Mouse (Mus musculus) inflammation-experienced regulatory T-cells, adult 6 months (primary cell): ENCODE results near the gene Lclat1. TPM values are rescaled to one million over a fixed set of nuclear protein-coding genes. Genes with fewer than 3 reads are reported as not detected.
"Not testable (repeated sequence)": the region's sequence is repeated elsewhere in the genome, so short reads cannot be mapped to it uniquely, and the experiment has no call there.

Experiments used
- ATAC-seq: one replicate; pipeline ENCODE4 v1.8.0; 2017
- polyA plus RNA-seq, 3 experiments: library from polyadenylated mRNA; unstranded; fragments of 100-300 nt; shearing (Covaris generic); gene quantifications; one replicate each; pipeline ENCODE4 v1.2.1; 2017

The Lclat1 gene
- polyA plus RNA-seq, 3 experiments from 2014 or later, result 53.4 to 55.6 (median 53.7) TPM

DNA sequence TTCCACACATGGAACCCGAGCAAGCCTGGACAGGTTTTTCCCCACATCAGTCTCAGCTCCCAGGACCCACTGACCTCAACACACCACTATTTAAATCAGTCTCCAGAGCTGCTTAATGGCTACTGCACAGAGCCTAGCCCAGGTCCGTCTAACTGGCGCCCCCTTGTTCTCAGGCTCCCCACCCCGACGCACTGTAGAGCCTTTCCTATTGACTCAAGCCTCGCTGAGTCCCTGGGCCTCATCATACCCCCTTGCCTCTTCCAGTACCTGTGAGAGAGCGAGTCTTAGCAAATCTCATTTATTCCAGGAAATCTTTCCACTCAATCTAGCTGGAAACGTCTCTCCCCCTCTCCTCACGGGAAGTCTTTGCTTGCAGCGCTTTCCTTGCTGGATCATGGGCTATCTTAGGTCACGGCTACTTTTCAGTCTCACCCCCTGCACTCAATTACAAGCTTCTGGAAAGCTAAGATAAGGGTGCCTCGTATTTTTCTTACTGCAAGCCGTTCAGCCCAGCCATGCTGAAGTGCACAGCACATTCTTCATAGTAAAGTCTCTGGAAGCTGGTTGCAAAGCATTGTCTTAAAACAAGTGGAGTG, 137.4 kb downstream of the Lclat1 start:
- no peak for ATAC-seq

DNA sequence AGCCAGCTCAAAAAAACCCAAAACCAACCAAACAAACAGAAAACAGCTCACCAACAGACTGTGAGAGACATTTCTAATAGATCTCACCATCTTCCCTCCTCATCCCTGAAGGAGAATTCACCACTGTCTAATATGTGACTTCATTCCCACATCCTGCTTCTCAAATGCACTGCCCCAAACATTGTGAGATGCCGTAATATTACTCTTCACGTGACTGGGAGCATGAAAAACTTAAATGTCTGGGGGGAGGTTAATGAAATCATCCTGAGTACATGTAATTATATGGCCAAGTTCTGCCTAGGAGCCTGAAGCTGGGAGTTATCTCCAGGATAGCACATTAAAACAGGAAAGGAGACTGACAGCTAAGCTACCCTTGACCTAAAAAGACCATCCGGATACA, 138.3 kb downstream of the Lclat1 start:
- ATAC-seq, result no peak

DNA sequence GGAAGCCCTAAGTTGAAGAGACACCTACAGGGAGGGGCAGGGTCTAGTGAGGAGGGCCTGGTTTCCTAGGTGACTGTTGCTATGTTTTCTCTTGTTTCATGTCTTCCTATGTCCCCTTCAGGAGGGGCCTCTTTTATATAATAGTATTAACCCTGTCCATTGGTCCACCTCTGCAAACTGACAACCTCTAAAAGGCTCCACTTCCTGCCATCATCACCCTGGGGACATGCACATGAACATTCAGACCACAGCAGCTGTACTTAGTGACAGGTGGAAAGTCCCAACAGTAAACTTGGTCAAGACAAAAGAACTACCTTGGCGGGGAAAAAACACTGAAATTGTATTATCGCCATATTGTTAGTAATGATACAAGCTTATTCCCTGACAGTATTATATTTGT, 139.1 kb downstream of the Lclat1 start:
- ATAC-seq, result peak; percentile 89

DNA sequence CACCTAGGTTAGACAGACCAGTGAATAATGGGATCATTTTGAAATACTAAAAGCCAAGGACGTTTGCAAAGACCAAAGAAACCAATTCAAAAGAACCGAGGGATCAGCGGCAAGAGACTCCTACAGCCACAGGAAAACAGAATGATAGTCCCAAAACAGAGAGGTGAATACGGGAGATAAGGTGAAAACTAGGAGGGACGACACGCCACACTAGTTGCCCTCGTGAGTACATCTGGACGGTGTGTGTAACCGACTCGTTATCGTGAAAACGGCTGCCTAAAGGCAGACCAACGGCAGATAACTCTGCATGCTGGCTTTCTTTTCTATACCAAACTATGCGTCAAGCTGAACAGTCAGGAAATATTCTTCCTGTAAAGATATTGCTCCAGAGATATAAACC, 140.0 kb downstream of the Lclat1 start:
- ATAC-seq, result no peak

DNA sequence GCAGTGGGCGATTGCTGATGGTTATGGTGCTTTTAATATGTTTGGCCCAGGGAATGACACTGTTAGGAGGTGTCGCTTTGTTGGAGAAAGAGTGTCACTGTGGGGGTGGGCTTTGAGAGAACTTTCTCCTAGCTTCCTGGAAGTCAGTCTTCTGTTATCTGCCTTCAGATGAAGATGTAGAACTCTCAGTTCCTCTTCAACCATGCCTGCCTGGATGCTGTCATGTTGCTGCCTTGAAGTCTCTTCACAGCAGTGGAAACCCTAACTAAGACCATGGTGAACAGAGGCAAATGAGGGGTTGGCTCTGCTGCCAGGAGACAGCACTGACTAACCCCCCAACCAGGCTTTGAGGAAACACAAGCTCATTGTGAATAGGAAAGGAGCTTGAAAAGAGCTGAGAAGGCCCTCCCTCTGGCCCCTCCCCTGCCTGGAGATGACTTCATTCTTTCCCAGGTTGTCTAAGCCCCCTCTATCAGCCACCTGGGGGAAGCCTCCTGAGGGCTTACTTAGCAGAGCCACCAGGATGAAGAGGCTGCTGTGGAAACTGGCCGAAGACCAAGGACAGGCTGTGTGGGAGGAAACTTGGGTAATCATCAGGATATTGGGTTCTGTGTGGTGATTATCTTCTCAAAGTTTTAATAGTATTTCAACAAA, 142.8 kb downstream of the Lclat1 start:
- peak; percentile 5 for ATAC-seq

DNA sequence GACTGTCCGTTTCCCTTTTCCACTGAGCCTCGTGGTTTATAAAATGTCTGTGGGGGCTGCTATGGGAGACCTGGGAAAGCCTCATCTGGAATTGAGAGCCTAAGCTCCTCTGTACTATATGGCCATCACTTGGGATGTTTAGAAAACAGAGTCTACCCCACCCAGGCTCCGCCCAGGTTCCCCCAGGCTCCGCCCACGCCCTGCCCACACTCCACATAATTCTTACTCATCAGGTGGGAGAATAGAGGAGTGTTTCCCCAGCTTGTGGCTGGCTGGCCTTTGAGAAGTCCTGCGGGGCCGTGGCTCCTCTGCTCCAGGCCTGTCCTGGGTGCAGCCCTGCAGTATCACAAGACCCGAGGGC, 143.3 kb downstream of the Lclat1 start:
- no peak for ATAC-seq

DNA sequence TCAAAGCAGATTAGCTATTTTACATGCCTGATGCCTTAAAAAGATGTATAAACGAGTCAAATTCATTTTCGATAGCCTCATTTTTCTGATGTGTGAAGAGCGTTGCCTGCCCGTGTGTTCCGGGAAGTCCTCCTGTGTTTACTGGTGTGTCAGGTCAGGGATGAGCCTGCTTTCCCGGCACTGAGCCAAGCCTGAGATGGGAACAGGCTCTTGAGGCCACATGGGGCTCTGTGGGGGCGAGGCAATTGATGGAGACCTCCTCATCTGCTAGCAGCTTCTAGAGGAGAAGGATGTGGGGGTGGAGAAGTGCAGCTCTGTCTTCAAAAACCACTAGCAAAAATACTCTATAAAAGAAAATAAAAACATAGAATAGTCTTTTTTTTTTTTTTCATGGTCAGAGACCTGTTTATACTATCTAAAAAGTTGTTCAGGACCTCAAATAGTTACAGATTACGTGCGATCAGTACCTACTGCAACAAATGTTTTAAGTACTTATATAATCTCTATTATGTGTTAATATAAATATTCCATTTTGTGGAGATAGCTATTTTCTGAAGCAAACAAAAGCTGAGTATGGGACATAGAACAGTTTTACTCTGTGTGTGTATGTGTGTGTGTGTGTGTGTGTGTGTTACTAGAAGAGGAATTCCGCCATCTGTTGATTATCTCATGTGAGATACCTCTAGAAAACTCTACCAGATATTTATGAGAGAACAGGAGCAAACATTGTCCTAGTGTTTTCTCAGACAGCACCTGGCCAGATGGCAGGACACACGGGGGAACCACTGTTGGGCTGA, 144.2 kb downstream of the Lclat1 start:
- no peak for ATAC-seq

DNA sequence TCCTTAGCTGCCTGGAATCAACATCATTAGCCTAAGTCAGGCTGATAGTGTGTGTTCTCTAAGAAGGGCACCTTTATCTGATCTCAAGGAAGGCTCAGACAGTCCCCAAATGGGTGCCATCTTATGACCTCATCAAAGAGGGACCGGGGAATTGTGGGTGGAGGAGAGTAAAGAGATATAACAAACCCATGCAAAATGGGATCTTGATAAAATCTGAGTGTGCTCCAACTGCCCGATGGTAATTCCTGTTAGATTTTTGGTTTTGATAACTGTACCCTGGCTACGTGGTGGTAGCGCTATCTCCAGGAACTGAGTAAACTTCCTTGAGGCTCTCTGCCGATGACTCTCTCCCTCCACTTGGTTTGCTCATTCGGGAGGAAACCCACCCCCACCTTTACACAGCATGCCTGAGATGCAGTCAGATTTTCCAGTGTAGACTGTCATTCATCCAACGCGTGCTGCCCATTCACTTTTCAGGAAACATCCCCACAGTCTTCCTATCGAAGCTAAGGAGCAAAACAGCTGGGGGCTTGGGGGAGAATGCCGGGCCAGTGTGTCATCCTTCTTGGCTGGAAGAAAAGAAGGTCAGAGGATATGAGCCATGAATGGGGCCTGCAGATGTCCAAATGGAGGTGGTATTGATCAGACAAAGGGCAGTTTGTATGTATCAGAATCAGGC, 145.6 kb downstream of the Lclat1 start:
- no peak for ATAC-seq

DNA sequence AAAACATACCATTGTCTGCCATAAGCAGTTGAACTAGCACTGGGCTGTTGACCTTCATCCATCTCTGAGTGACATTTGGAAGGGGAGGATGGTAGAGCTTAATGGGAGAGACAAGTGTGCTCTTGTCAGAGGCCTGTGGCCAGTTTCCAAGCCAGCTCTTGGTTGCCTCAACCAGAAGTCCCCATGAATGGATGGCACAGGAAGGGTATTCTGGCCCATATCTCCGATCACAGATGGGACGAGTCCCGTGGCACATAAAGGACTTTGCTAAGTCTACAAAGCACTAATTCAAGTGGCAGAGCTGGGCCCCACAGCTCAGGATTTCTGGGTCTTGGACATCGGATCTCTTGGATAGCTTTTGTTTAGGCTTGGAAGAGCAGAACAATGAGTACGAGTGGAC, 148.0 kb downstream of the Lclat1 start:
- no peak for ATAC-seq

DNA sequence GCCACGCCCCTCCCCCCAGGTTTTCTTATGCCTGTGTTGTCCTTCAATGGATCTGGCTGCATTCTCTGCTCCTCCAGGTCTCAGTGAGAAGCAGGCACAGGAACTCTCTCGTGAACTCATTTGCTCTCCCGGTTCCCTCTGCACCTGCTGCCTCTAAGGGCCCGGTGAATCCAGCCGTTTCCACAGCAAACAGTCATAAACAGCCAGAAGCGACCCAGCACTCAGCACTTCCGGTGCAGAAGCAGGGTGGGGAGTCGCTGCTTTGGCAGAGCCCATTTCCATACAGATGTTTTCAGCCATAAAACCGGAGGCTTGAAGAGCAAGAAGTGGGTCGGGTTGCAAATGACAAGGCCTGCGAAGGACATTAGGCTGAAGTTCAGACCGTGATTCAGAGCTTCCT, 150.8 kb downstream of the Lclat1 start:
- peak; percentile 22 for ATAC-seq

DNA sequence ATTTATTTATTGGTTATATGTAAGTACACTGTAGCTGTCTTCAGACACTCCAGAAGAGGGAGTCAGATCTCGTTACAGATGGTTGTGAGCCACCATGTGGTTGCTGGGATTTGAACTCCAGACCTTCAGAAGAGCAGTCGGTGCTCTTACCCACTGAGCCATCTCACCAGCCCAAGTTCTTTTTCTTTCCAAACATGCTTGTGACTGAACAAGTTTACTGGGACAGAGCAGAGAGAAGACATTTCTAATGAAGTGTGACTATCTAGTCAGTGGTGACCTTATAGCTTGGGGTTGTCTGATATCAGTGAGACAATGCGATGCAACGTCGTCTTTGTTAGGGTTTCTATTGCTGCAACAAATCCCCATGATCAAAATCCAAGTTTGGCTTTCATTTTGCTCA, 151.5 kb downstream of the Lclat1 start:
- not testable (repeated sequence) for ATAC-seq

DNA sequence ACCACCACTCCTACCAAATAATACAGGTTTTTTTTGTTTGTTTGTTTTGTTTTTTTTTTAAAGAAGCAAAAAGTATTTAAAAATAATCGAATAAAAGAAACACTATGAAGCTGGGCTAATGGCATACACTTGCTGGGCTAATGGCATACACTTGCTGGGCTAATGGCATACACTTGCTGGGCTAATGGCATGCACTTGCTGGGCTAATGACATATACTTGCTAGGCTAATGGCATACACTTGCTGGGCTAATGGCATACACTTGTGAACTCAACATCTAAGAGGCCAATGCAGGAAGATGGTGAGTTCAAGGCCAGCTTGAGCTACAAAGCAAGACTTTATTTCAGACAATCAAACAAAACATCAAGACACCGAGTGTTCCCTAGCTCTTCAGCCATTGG, 154.8 kb downstream of the Lclat1 start:
- no peak for ATAC-seq

DNA sequence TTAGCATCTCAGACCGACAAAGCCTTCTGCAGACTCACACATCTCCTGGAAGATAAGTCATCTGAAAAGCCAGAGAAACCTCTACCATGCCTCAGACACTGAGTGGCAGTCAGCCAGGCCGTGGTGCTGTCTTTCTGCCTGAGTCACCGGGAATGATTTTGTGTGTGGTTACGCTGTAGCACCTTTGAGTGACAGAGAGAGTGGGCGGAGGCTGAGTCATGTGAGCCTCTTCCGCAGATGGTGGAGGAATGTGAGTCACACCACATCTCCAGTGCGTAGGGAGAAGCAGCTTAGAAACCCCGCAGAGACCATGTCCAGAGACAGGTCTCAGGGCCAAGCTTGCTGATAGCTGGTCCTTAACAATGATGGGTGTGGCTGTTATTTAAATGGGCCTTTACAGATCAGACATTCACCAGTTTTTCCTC, 155.3 kb downstream of the Lclat1 start:
- ATAC-seq, result peak; percentile 98

DNA sequence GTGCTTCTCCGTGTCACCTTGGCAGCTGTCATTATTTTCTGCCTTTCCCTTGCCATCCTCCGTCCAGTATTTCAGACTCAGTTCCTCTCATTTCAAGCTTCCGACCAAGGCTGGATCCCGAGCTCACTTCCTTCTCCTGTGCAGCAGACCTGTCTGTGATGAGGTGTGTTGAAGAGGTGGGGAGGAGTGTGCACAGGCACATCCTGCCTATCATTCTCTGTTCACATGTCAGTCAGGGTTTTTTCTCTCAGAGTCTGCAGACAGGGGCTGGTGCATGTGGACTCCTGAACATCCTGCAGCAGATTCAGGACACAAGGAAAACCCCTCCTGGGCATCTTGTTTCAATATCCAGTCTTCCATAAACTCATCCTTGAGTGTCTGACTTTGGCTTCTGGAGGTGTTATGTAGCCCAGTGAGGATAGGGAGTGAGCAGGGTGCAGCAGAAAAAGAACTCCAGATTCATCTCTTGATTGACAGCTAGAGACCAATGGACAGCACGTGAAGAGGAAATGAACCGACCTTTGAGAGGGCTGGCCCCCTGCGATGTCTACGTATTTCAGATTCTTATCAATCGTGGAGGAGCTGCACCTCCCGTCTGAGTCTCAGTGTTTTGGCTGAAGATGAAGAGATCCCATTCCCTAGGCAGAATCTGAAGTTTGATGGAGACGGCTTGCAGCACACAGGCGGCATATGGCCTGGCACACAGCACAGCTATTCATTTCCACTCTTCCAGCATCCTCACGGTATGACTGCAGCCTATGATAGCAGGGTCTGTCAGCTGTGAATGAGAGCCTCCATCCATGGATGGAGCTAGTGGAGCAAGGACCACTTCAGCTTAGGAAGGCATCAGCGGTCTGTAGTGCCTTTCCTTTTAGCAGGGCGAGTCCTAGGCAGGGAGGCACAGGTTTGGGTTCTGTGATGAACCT, 163.3 kb downstream of the Lclat1 start:
- ATAC-seq, result peak; percentile 88

DNA sequence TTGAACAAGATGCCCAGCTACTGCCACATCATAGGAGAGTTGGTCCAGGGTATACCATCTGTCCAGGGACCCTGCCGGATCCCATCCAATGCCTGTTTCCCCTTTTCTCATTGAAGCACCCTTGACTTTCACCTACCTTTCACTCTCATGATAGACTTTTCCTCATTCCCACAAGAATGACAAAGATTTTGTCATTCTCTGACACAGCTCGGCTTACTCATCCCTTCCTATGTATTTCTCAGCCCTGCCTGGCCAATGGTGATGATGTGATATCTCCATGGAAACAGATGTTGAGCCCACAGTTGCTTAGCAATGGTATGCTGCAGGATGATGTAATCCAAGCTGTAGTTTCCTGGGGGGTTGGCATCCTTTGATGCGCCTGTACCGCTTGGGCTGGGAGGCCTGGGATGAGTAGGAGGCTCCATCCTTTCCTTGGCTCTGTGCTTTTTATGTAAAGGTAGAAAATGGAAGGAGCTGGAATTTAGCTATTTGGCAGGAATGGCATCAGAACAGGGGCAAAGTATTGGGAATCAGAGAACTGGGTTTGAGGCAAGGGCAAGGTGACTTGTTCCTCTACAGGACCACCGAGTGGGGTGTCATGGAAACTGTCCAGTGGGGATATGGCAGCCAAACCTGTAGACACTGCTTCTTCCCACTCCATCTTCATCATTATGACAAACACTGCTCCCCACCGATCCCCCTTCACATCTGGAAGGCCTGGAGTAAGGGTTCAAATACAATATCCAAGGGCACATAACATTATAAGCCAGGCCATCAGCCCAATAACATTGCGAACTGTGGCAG, 164.2 kb downstream of the Lclat1 start:
- peak; percentile 20 for ATAC-seq

DNA sequence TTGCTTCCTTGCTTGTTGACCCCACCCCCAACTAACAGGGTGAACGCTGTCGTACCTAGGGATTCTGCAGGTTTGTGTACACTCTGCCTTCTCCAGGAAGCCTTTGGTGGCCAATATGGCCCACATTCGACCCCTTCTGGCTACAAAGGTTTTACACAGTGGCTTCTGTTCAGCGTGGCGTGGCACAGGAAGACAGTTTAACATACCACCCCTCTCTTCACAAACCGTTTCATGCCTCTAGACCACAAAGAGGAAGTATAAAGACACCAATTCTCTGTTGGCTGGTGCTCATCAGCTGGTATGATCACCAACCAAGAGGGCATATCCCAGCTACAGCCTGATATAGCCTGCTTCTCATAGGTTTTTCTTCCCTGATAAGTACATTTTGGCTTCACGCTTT, 166.0 kb downstream of the Lclat1 start:
- peak; percentile 53 for ATAC-seq

DNA sequence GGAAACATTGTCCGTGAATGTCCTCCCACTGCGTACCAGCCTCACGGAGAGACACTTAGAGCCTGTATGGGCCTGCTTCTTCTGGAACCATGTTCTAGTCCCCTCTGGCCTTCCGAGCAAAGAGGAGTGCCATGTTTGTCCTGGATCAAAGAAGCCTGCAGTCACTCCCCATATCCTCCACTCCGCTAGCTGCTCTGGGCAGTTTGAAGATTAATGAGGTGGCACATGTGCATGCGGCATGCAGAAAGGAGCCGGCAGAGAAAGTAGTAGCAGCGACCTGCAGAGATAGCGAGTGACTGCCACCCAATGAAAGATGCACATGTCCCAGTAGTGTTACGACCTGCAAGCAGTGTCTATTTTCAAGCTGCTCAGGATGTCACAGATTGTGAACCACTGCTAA, 167.3 kb downstream of the Lclat1 start:
- ATAC-seq, result no peak

DNA sequence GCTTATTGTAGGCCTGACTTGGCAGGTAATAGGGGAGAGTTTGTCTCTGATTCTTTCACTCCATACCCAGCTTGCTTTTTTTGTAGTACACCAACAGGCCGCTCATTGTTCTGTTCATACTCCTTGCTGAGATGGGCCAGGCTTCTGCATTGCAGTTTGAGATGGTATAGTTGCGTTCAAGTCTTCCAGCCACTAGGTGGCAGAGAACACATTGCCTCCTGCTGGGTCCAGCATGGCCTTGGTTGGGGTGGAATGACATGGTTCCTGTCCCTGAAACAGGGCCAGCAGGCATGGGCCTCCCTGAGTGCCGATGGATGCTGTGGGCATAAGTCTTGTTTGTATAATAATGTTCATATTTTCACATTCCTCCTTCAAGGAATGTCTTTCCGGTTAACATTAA, 170.0 kb downstream of the Lclat1 start:
- no peak for ATAC-seq

DNA sequence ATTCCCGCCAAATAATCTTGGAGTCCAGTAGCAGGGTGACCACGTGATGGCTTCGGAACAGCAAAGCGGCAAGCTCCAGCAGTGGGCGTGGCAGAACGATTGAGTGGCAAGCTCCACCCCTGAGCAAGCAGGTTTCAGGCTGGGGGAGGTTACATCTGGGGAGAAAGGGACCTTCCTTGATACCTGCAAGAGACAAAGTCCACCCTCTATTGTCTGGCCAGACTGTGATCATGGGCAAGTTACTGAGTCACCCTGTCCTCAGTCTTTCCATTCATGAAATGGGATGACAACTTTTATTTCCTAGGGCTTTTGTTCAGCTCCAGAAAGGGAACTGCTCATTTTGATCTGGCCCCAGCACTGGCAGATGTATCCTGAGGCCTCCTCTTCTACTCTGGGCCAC, 174.9 kb downstream of the Lclat1 start:
- not testable (repeated sequence) for ATAC-seq

DNA sequence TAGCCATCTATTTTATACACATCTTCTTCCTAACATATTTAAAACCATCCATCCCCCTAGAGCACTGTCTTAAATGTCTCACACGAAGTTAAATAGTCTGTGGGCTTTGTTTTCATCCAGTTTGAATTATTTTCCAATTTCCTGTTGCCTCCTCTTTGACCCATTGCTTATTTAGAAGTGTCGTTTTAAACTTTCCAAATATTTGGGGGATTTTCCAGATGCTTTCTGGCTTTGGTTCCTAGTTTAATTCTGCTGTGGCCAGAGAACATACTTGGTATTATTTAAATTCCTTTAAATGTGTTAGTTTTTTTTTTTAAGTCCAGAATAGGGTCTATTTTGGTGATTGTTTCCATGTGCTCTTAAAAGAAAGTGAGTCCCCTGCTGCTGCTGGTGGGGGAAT, 176.5 kb downstream of the Lclat1 start:
- ATAC-seq, result no peak
